Mouse (Mus musculus): ENCODE data around the gene Wbp11.

Wbp11 gene

DNA sequence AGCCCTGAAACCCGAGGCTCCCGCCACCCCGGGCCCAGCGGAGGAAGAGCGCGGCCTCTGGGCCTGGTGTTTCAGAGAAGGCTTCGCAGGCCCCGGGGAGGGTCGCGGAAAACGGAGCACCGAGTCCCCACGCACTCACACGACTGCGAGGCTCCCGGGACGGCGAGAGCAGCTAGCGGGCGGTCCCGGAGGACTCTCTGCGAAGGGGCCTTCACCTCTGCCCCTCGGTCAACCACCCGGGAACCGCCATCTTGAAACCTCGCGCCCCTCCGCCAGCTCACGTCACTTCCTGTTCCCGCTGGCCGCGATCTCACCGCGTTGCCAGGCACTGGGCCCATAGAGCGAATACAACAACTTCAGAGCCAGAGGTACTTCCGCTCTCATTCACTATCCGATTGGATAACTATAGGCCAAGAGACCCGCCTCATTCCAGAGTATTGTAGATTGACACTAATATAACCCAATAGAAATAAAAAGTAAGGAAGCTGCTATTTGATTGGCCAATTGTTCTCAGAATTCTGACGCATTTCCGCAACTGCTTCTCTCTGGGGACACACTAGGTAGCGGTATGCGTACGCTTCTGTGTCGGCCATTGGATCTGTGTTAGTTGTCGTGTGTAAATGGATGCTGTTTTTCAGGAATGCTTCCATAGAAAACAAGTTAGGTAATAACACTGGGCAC, at the start of gene Wbp11:
Gene Wbp11, minus strand, starts transcription at position 353 of the 681 bp plus-strand sequence.
- DNase-seq, result peak; percentile 97

DNA sequence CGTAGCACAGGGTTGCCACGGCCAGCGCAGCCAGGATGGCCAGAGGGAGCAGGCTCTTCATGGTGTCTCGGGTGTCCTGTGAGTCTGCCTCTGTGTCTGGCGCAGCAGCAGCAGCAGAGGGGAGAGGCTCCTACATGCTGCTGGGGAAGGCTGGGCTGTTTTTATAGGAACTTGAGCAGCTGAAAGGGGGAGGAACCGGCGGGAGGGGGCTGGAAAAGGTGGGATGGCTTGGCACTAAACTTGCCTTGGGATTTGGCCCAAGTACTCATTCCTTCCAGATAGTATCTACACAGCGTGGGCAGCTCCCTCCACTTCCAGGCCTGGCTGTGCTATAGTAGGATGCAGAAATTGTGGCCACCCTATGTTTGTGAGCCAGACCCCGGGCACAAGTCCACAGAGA, 47.6 kb upstream of the Wbp11 start, which contains the start of gene Mgp:
Gene Mgp, minus strand, starts transcription at position 154 of the 400 bp plus-strand sequence.
- DNase-seq, result peak; percentile 67

GRCm38 (mm10) chr6:136874599-136874998, 46.6 kb upstream of the Wbp11 start:
- peak; percentile 53 for DNase-seq

DNA sequence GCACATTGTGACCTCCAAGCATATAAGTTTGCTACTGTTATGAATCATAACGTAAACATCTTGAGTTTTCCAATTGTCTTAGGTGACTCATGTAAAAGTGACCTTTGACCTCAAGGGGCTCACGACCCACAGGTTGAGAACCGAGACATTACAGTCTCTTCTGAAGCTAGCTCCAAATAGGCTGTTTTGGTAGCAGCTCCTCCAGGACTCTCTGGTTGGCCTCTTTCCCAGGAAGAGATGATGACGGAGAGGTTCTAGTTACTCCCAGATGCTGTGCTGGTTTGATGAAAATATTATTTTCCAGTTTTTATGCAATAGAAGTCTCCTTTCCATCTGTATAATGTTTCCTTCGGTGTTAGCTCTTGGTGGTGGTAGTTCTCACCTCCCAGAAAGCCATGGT, 40.9 kb upstream of the Wbp11 start:
- no peak for DNase-seq

DNA sequence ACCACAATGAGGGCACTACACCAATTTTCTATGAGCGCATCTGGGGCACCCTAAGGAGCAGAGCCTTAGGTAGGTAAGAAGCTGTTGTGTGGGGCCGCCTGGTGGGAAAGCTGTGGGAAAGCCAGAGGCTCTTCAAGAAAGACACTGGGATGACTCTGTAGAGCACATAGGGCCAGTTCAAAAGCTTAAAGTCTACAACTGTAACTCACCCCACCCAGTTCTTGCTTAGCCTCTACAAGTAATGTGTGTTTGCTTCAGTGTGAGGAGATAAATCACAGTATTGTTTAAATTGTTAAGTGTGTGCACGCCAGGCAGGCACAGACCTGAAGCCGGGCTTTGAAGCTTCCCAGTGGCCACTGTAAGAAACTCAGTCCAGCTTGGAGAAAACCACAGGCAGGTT, 38.1 kb upstream of the Wbp11 start:
- DNase-seq, result no peak

DNA sequence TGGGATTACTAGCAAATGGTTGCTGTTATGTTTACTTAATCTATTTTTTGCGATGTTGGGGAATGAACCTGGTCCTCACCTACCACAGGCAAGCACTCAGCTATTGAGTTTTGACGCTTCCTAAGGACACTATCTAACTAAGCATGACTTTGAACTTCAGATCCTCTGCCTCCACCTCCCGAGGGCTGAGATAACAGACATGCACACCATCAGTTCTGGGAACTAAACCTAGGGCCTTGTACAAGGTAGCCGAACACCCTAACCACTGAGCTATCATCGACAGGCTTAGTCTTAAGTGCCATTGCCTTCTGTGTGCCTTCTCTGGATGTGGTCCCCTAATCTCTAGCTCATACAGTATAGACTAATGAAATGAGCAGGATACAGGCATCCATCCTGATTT, 37.3 kb upstream of the Wbp11 start:
- no peak for DNase-seq

DNA sequence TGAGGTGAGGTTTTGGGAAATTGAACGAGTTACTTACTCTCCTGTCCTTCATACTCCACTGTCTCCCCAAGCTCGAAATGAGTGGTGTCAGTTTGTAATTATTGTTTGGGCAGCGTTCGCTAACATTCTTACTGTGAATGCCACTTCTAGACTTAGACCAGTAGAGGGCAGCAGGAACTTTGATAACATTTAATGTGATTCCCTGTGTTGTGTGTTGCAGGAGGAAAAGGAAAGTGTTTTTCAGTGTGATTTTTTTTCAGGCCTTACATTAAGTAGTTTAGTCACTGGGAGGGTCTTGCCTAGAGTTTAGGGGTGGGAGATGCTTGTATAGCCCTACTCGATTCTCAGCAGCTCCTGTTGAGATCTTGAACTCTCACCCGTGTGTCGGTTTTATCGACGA, 33.0 kb upstream of the Wbp11 start:
- peak; percentile 25 for DNase-seq

GRCm38 (mm10) chr6:136858420-136858819, 30.4 kb upstream of the Wbp11 start:
- DNase-seq, result no peak

GRCm38 (mm10) chr6:136857873-136858260, 29.8 kb upstream of the Wbp11 start:
- DNase-seq, result no peak

DNA sequence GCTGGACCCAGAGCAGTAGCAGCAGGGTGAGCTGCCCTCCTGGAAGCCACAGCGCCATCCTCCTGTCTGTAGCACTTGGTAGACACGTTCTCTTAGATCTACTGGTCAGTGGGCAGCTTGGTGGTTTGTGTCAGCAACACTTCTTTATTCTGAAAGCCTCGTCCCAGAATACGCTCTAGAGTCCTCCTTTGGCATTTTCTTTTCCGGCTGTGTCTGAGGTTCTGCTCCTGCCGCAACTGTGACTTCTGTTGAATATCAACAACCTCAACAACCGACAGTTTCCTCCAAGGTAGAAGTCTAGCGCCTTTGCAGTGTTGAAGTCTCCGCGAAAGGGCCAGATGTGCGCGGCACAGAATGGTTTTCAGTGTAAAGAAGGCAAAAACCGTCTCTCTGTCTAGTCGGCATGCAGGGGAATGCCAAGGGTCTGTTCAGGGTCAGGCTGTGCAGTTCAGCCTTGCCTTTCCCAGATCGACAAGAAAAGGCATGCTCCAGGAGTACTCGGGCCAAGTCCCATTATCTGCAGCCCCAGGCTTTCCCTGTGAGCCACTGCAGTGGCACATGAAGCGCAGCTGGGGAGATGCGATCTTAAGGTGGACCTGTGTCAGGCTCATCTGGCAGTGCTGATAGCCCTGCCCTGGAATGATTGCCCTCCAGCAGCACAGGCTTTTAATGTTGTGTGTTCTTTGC, 29.3 kb upstream of the Wbp11 start, which contains the start of gene Art4:
Gene Art4, minus strand, starts transcription at position 548 of the 687 bp plus-strand sequence.
- DNase-seq, result no peak

DNA sequence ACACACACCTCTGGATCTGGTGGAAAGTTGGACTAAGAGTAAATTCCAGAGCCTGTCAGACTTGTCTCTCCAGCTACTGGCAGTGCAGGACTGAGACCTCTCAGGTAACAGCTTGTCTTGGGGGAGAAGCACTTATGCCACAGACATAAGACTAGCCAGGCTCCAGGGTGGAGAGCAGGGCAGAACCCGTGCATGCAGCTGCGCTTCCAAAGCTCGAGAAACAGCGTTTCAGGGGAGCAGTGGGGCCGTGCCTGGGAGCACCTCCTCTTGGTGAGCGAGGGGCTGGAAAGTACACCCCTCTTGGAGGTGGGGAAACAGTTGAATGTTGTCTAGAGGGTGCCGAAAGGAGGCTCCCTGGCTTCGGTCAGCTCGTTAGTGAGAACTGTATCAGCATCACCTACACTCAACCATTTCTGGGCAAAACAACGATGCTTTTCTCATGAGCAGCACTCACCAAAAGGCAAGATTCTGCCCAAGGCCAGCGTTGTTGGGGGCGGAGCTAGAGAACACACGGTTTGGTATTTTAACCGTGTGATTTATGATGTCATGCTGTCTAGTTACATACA, 28.1 kb upstream of the Wbp11 start:
- DNase-seq, result no peak

DNA sequence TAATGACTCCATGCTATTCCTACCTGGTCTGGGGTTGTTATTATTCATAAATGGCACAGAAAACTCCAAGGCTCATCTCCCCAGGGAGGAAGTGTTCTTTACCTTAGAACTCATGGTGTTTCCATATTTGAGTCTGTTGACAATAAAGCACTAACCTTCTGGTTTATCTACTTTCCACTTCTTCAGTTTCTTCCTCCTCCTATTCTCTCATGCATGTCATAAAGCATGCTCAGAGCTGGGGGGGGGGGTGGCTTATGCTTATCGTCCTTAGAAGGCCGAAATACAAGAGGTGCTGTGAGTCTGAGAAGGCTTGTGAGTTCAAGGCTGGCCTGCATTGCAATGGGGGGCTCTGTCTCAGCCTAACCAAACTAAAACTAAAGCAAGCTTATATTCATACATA, 27.1 kb upstream of the Wbp11 start:
- no peak for DNase-seq

DNA sequence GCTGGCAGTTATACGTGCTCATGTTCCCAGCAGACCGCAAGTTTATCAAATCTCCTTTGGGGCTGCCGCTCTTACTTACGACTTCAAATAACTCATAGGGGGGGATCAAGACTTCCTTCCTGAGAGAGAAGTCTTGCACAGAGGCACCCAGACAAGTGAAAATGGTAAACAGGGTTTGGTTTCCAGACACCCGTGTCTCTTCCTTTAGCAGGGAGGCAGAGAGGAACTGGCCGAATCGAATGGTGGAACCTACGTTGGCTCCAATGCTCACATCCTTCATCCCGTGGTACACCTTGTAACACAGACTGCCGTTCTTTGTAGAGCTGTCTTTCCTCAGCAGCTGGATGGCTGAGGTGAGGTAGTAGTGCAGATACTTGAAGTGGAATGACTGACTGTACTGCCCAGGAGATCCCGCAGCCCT, 26.3 kb upstream of the Wbp11 start:
- DNase-seq, result no peak

DNA sequence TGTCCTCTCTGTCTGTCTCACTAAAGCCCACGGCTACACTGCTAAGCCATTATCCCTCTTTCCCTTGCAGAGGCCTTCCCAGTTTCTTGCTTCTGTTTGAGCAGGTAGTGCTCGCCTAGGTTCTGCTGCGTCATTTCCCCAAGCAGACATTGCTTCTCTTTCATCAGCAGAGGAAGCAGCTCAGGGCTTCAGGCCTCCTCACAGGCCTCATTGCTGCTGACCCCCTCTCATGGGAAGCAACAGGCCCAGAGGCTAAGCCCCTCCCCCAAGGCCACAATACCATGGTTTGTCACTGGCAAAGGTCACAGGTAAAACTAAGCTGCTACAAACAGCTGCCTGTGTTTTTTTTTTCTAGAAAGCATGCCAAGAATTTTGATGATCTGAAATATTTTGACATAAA, 24.7 kb upstream of the Wbp11 start:
- no peak for DNase-seq

DNA sequence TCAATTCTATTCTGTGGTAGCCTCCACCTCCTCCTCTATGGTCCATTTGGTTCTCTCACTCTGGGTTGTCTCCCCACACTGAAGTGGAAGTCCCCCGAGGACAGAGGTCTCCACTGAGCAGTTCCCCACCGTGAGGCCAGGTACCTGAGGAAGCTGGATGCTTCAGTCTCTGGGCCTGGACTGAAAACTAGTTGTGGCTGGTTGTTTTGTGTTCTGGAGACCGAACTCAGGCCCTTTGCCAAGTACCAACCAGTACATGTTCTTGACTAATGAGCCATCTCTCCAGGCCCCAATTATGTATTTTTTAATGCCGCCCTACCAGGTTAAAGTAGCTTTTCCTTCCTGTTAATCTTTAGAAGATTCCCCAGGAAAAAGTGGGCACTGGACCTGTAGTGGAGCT, 24.3 kb upstream of the Wbp11 start:
- no peak for DNase-seq

DNA sequence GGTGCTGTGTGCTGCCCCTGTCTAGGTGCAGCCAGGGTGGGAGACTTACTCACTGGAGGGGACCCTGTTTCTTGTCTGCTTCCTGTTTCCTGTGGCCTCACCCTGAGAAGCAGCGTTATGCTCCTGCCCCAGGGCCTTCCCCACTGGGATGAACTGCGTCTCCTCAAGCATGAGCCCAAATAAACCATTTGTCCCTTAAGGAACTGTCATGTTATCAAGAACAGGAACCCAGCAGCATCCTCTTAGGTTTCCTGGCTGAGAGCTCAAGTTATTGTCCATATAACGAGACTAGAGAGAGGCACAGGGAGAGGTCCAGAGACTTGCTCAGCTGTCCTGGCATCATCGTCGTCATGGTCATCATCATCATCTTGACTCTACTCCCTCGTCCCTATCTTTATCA, 22.2 kb upstream of the Wbp11 start:
- no peak for DNase-seq

DNA sequence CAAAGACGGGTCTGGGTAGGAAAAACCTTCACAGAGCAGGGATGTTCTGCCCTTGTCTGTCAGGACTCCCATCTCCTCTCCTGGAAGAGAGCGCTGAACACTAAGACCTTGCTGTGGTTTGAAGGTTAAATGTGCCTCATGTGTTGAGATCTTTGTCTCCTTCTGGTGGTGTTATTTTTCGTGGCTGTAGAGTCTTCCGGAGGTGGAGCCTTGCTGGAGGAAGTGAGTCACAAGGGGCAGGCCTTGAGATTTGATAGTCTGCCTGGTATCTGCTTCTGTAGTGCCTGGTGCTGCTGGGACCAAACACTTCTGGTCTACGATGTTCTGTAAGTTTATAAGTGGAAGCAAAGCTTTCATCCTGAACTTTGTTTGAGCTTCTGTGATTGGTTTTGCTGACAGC, 20.9 kb upstream of the Wbp11 start:
- DNase-seq, result no peak

DNA sequence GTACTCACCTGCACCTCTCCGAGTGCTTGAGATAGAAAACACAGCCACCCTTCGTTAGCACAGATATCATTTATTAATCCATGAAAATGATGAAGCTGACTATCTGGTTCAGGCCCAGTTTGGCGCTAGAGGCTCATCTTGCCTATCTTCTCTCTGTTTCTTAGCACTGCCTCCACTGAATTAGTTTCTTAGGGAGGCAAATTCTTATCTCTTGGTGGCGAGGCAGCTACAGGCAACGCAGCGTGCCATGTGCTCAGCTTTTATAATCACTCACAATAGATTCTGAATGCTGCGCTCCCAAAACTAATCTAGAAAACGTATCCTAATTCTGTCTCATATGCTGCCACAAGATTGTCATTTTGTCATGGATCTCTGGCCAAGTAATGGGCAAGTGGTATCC, 20.4 kb upstream of the Wbp11 start:
- no peak for DNase-seq

DNA sequence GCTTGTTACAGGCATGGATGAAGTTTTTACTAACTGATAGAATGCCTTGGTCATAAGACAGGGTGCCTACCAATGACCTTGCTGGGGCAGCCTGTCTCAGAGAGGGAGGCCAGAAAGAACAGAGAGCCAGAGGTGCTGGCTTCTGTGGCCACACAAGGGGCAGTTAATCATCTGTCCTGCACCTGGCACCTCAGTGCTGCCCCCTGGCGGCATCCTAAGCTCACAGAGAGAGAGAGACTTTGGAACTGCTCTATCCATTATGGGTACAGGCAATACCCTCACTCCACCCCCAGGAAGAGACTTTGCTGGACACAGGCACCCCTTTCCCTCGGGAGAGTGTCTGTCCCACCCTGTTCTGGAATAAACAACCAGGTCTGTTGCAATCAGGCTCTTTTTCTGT, 19.8 kb upstream of the Wbp11 start:
- peak; percentile 55 for DNase-seq

- DNase-seq, result no peak
Observed at GRCm38 (mm10) chr6:136847267-136847666, 19.2 kb upstream of the Wbp11 start.

GRCm38 (mm10) chr6:136845706-136846480, 17.9 kb upstream of the Wbp11 start:
- DNase-seq, result peak; percentile 23

- no peak for DNase-seq
Observed at GRCm38 (mm10) chr6:136844903-136845302, 16.9 kb upstream of the Wbp11 start.

DNA sequence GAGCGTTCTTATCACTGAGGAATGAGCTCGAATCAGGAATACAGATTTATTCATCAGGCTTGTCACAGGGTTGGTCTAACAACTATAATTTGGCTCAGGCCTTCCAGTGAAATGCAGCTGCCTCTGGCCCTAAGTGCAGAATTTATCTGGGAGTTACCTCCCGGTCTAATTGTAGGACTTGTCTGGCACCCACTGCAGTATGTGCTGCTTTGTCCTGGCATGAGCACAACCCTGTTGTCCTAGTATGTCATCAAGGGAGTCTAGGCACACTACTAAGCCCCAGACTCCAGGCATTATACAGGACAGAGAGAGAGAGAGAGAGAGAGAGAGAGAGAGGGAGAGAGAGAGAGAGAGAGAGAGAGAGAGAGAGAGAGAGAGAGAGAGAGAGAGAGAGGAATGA, 9.3 kb upstream of the Wbp11 start:
- DNase-seq, result no peak
